Mouse (Mus musculus) kidney, postnatal 0 days (tissue): Measurements from ENCODE around the gene Ube2dnl2. TPM values are rescaled to one million over a fixed set of nuclear protein-coding genes. Genes with fewer than 3 reads are reported as not detected.

Source experiments
- ATAC-seq: fragments of 200-750 bp; cut with Nextera tagmentation; replicated peaks from 2 replicates; pipeline ENCODE4 v1.8.0; 2017; ENCODE audit warnings: low read depth, moderate number of reproducible peaks, moderate TSS enrichment, moderate library complexity; ENCODE audit not compliant: low FRiP score
- DNase-seq: peaks from one replicate; pipeline ENCODE4 v3.0.0-alpha.2; 2016; ENCODE audit warnings: low spot score
- H3K27ac ChIP-seq: fragments of 300-500 bp; sonication (generic); 2 replicates; pipeline ENCODE4 v1.5.1; 2014; ENCODE audit warnings: mild to moderate bottlenecking
- H3K27me3 ChIP-seq: fragments of 300-500 bp; sonication (generic); 2 replicates; pipeline ENCODE4 v1.6.1; 2014; ENCODE audit warnings: low read length, mixed read lengths; ENCODE audit not compliant: insufficient read depth
- H3K36me3 ChIP-seq: fragments of 300-500 bp; sonication (generic); 2 replicates; pipeline ENCODE4 v1.6.1; 2014; ENCODE audit warnings: low read length, mixed read lengths; ENCODE audit not compliant: insufficient read depth
- H3K4me1 ChIP-seq: fragments of 300-500 bp; sonication (generic); replicated peaks from 2 replicates; pipeline ENCODE4 v1.6.1; 2014; ENCODE audit warnings: antibody characterized with exemption, low read length, mixed read lengths; ENCODE audit not compliant: insufficient read depth
- H3K4me2 ChIP-seq: fragments of 300-500 bp; sonication (generic); 2 replicates; pipeline ENCODE4 v1.6.1; 2014; ENCODE audit warnings: mild to moderate bottlenecking, low read length, moderate library complexity, mixed read lengths
- H3K4me3 ChIP-seq: fragments of 300-500 bp; sonication (generic); replicated peaks from 2 replicates; pipeline ENCODE4 v1.5.1; 2014; ENCODE audit warnings: low read depth, low read length
- H3K9ac ChIP-seq: fragments of 300-500 bp; sonication (generic); 2 replicates; pipeline ENCODE4 v1.6.1; 2014; ENCODE audit warnings: low read depth, low read length
- H3K9me3 ChIP-seq: fragments of 300-500 bp; sonication (generic); replicated peaks from 2 replicates; pipeline ENCODE4 v1.6.1; 2016; ENCODE audit warnings: low read length, inconsistent platforms, mixed read lengths
- CTCF ChIP-seq: IDR thresholded peaks from 2 replicates; pipeline ENCODE4 v1.5.1; 2016; ENCODE audit warnings: antibody characterized with exemption, low read depth, mild to moderate bottlenecking, moderate library complexity
- WGBS: fragments of 180-500 bp; shearing (Covaris S2); extraction: QIAGEN DNeasy Blood & Tissue Kit; methylation state at CpG from one replicate; pipeline ENCODE4 v1.1.7; 2014; 5-methylcytosine and 5-hydroxymethylcytosine counted together
- polyA plus RNA-seq: library from polyadenylated mRNA; unstranded; fragments of >200 nt; fragmentation: Nextera tagmentation; extraction: Ambion mirVana; gene quantifications from 2 replicates; pipeline ENCODE4 v1.2.1, GENCODE M21; 2015

The Ube2dnl2 gene
- not detected in 2 replicates for polyA plus RNA-seq

DNA sequence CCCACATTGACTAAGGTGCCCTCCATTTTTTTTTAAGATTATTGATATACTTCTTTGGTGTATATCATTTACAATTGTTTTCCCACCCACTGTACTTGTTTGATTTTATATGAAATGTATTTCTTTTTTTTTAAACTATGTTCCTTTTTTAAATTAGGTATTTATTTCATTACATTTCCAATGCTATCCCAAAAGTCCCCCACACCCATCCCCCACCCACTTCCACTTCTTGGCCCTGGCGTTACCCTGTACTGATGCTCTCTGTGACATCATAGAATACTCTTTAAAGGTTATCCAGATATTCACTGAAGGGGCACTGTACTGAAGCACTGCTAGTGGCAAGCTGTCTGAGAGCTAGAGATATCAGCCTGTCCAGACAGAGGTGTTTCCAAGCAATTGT is at the start of gene Ube2dnl2:
Gene Ube2dnl2 (plus strand): TSS at position 301 of the 400 bp plus-strand sequence.
- H3K36me3 ChIP-seq, result no peaks in the 10 kb centered on the region
- no peaks in the 10 kb centered on the region for H3K9me3 ChIP-seq
- H3K9ac ChIP-seq, result no peak within 1 kb of the TSS
- 86% methylated on average over 1 of the region's 1 CpGs for WGBS
- H3K27ac ChIP-seq, result no peak within 1 kb of the TSS
- no peak for TF ChIP-seq CTCF
- H3K4me3 ChIP-seq, result no peak within 1 kb of the TSS
- no peaks in the 10 kb centered on the region for H3K27me3 ChIP-seq
- no peak within 1 kb of the TSS for H3K4me2 ChIP-seq
- DNase-seq (no peak), ATAC-seq (no peak)
- no peaks in the 10 kb centered on the region for H3K4me1 ChIP-seq

DNA sequence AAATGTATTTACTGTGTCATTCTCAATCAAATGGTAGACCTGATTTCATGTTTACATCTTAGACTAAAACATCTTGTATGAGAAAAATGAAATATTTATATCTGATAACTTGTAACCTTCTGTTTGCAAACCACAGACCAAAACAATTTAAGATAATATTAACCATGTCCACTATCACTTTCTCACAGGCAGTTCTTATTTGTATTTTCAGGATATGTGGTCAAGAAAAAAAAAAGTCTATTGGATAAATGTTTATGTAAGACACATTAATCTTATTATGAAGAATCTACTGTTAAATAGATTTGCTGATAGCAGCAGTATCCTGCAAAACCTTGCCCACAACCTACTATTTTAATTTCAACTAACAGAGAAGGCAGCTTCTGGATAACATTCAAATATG is 11.9 kb upstream of the Ube2dnl2 start:
- no peak overlapping the region for H3K27ac ChIP-seq
- no peak overlapping the region for H3K4me2 ChIP-seq
- H3K9me3 ChIP-seq, result no peaks in the 10 kb centered on the region
- H3K4me1 ChIP-seq, result no peaks in the 10 kb centered on the region
- H3K36me3 ChIP-seq, result no peaks in the 10 kb centered on the region
- TF ChIP-seq CTCF, result no peak
- H3K27me3 ChIP-seq, result no peaks in the 10 kb centered on the region
- H3K4me3 ChIP-seq, result no peak overlapping the region
- ATAC-seq (no peak), DNase-seq (no peak)
- H3K9ac ChIP-seq, result no peak overlapping the region

DNA sequence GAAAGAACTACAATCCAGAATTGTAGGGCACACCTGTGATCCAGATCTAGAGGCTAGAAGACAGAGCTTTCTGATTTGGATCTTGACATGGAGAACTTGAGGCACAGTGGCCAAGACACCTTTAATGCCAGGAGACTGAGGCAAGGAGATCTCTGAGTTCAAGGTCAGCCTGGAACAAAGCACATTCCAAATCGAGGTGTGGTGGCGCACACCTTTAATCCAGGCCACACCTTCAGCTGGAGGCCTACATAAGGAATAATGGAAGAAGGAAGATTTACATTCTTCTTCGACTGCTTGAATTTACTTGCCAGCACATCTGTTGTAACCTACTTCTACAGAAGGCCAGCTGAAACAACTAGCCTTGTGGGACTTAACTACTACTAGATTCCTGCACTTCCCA is 9.9 kb upstream of the Ube2dnl2 start:
- no peak for TF ChIP-seq CTCF
- Histone ChIP-seq H3K27ac (no peak overlapping the region), H3K4me1 (no peaks in the 10 kb centered on the region), H3K27me3 (no peaks in the 10 kb centered on the region), H3K9ac (no peak overlapping the region), H3K4me3 (no peak overlapping the region), H3K36me3 (no peaks in the 10 kb centered on the region), H3K9me3 (no peaks in the 10 kb centered on the region), H3K4me2 (no peak overlapping the region)
- WGBS, result 87% methylated on average over 3 of the region's 3 CpGs
- ATAC-seq (no peak), DNase-seq (no peak)

- no peak overlapping the region for H3K4me2 ChIP-seq
- no peak for TF ChIP-seq CTCF
- no peaks in the 10 kb centered on the region for H3K27me3 ChIP-seq
- H3K36me3 ChIP-seq, result no peaks in the 10 kb centered on the region
- no peak overlapping the region for H3K4me3 ChIP-seq
- no peak for DNase-seq
- no peaks in the 10 kb centered on the region for H3K4me1 ChIP-seq
- ATAC-seq, result no peak
- H3K27ac ChIP-seq, result no peak overlapping the region
- no peak overlapping the region for H3K9ac ChIP-seq
- H3K9me3 ChIP-seq, result no peaks in the 10 kb centered on the region
These were observed 4.0 kb upstream of the Ube2dnl2 start for GRCm38 (mm10) chrX:114903391-114903790.

DNA sequence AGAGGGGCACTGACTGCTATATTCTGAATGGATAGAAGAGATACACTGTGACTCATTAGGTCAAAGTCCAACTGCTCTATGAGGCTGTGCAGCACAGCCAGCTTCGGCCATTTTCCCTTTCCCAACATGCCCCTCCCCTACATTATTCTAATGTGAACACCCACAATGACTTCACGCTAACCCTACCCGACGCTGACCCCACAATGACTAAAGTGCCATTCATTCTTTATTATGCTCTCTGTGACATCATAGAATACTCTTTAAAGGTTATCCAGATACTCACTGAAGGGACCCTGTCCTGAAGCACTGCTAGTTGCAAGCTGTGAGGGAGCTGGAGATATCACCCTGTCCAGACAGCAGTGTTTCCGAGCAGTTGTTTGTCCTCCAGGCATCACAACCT is 2.7 kb upstream of the Ube2dnl2 start, which contains the start of gene Ube2dnl1:
Gene Ube2dnl1 (plus strand): TSS at position 301 of the 400 bp plus-strand sequence.
- H3K9me3 ChIP-seq, result no peaks in the 10 kb centered on the region
- DNase-seq (no peak), ATAC-seq (no peak)
- H3K4me3 ChIP-seq, result no peak within 1 kb of the TSS
- no peak within 1 kb of the TSS for H3K27ac ChIP-seq
- no peak for TF ChIP-seq CTCF
- H3K9ac ChIP-seq, result no peak within 1 kb of the TSS
- H3K27me3 ChIP-seq, result no peaks in the 10 kb centered on the region
- H3K36me3 ChIP-seq, result no peaks in the 10 kb centered on the region
- H3K4me2 ChIP-seq, result no peak within 1 kb of the TSS
- WGBS, result 86% methylated on average over 5 of the region's 5 CpGs
- no peaks in the 10 kb centered on the region for H3K4me1 ChIP-seq

DNA sequence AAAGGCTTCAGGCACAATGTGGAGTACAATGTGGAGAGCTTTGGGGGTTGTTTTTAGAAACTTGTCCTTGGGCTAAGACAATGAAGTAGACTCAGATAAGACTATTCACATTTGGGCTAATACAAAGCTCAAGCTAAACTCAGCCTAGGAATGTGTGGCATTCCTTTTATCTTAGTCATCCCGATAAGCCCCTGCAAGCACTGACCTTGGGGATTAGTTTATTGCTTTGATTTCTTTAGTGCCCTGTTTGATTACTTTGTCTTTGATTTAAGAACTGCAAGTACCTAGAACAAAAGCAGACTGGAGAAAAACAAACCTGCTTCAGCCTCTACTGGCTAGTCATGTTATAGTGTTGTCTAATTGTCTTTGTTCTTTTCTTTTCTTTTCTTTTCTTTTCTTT is 47.7 kb downstream of the Ube2dnl2 start:
- H3K4me2 ChIP-seq, result no peak overlapping the region
- H3K4me3 ChIP-seq, result no peak overlapping the region
- 31% methylated on average over 1 of the region's 1 CpGs for WGBS

More for the DNA sequence above, 47.7 kb downstream of the Ube2dnl2 start:
- H3K27ac ChIP-seq, result no peak overlapping the region
- DNase-seq (no peak), ATAC-seq (no peak)
- no peaks in the 10 kb centered on the region for H3K4me1 ChIP-seq
- H3K27me3 ChIP-seq, result no peaks in the 10 kb centered on the region
- no peak for TF ChIP-seq CTCF
- H3K36me3 ChIP-seq, result no peaks in the 10 kb centered on the region
- H3K9ac ChIP-seq, result no peak overlapping the region
- no peaks in the 10 kb centered on the region for H3K9me3 ChIP-seq

Other genes with a start within 250 kb of the Ube2dnl2 start
- not detected in 2 replicates for gene Ube2dnl1, start 2.6 kb upstream of the Ube2dnl2 start, polyA plus RNA-seq